ENCODE assay signal across 24 mouse cellular contexts in genomic region chr13:58084396-58084795, GRCm38 (mm10). TPM values are rescaled to one million over a fixed set of nuclear protein-coding genes. Genes with fewer than 3 reads are reported as not detected.
DNase-seq lines count a peak whose midpoint lies in the region; ATAC-seq and TF ChIP-seq lines count a peak whose summit lies in the region.
"Had no signal": no experiment of that assay in that cellular context is flagged by ENCODE, and none has a peak within 500 bp of the region (broad histone marks: within the 10 kb centered on the region; RNA-seq: fewer than 3 reads in every experiment).

No protein-coding gene starts in this region.

- peak; percentile 6; the same call in 1 of the 2 replicates for TF ChIP-seq CTCF in bone marrow macrophage, adult 2 months (IDR thresholded peaks at IDR 0.05; ENCODE audit: low read depth, low read length)

- H3K4me1 ChIP-seq in bone marrow macrophage, adult 2 months (ENCODE audit: control insufficient read depth, insufficient read depth, low read length), result peaks cover 3% of the 10 kb centered on the region; the same call in 1 of the 2 replicates
- H3K4me1 ChIP-seq: embryonic facial prominence, embryonic 15.5 days; forebrain, embryonic 10.5 days; hindbrain, embryonic 13.5 days had no signal

- no peak overlapping the region for H3K27ac ChIP-seq in bone marrow macrophage, adult 2 months (ENCODE audit: insufficient read depth, low read depth, low read length)
- H3K27ac ChIP-seq: embryonic facial prominence, embryonic 15.5 days; forebrain, embryonic 10.5 days; gastrocnemius, adult 2 months; heart, embryonic 10.5 days; hindbrain, embryonic 13.5 days; hindbrain, postnatal 0 days had no signal

- H3K4me3 ChIP-seq in bone marrow macrophage, adult 2 months (ENCODE audit: insufficient read depth, low read length), result no peak overlapping the region
- H3K4me3 ChIP-seq: embryonic facial prominence, embryonic 15.5 days; erythroblast, embryonic 14.5 days; forebrain, embryonic 10.5 days; gastrocnemius, adult 2 months; heart, embryonic 10.5 days; hindbrain, embryonic 13.5 days had no signal

- TF ChIP-seq POLR2A in bone marrow macrophage, adult 2 months (IDR thresholded peaks at IDR 0.05; ENCODE audit: borderline replicate concordance, low read depth, low read length), result no peak

- peak; percentile 63; the same call in 1 of the 2 replicates for ATAC-seq in cerebellum, adult (ENCODE audit: insufficient number of reproducible peaks, low FRiP score, low TSS enrichment)
- ATAC-seq: CD4-positive, CD25-positive, alpha-beta regulatory T cell, adult 4 months; forebrain, embryonic 14.5 days; hindbrain, postnatal 0 days had no signal

- no peak for DNase-seq in cerebellum, postnatal 14 days
- DNase-seq in cerebellum, adult 8-10 months, result peak; percentile 45
- peak; percentile 53 to 54 for DNase-seq in cerebellum, postnatal 36 days
- DNase-seq in layer of hippocampus, adult 9-11 months, result no peak
- no peak for DNase-seq in T-cell, adult 2 months (ENCODE audit: low spot score)
- DNase-seq: adrenal gland, postnatal 10 days; B cell, adult 2 months; embryo, embryonic 11 days; gastrocnemius, adult 2 months; gastrocnemius, postnatal 36 days; heart, adult 18-20 months; heart, postnatal 14 days; kidney, adult 11 months had no signal

RNA-seq across cellular contexts. Expression of gene Klhl3, which starts 29.0 kb away (rescaled TPM):
- 0.44 and 0.79 TPM in 2 replicates for polyA plus RNA-seq in bone marrow macrophage, adult 2 months (2012; ENCODE audit: insufficient read depth, insufficient read length, missing spikeins)
- polyA plus RNA-seq: erythroblast, embryonic 14.5 days; G1E had no signal

RNA-seq across cellular contexts. Expression of gene Hnrnpa0, which starts 44.0 kb away (rescaled TPM):
- polyA plus RNA-seq in bone marrow macrophage, adult 2 months (2012; ENCODE audit: insufficient read depth, insufficient read length, missing spikeins), result 76.2 and 80.8 TPM in 2 replicates

Comparison
In these comparisons a context has a peak if more than half of its experiments do, and no peak if none do; other contexts are left out.
1. DNase-seq: peak in cerebellum, adult 8-10 months (single experiment) and cerebellum, postnatal 36 days (2 of 2); none in cerebellum, postnatal 14 days (0 of 2), layer of hippocampus, adult 9-11 months (single experiment) and T-cell, adult 2 months (single experiment).